Mouse (Mus musculus) CH12.LX (cell line): Measurements from ENCODE around the gene Exoc3l4. TPM values are rescaled to one million over a fixed set of nuclear protein-coding genes. Genes with fewer than 3 reads are reported as not detected.

Source experiments
- DNase-seq: peaks from one replicate; pipeline ENCODE4 v3.0.0-alpha.2; 2013; ENCODE audit errors: extremely low read depth
- H3K27ac ChIP-seq: 2 replicates; pipeline ENCODE4 v1.5.1; 2012; ENCODE audit warnings: low read depth, mild to moderate bottlenecking, control low read depth, moderate library complexity; ENCODE audit not compliant: insufficient read depth
- H3K27me3 ChIP-seq: replicated peaks from 2 replicates; pipeline ENCODE3; 2012; ENCODE audit warnings: inconsistent platforms
- H3K36me3 ChIP-seq, 2 experiments: replicated peaks in 1 of 2; 2 replicates each; pipeline versions ENCODE3 to v1.6.1; 2012; ENCODE audit warnings: inconsistent platforms in 1 of 2, low read length in 1 of 2, mild to moderate bottlenecking in 1 of 2, mixed read lengths in 1 of 2, moderate library complexity in 1 of 2; ENCODE audit not compliant: control insufficient read depth in 1 of 2, insufficient read depth in 1 of 2
- H3K4me1 ChIP-seq, 2 experiments: 2 replicates each; pipeline ENCODE4 v1.6.1; 2012; ENCODE audit warnings: inconsistent platforms in 1 of 2, moderate library complexity in 1 of 2; ENCODE audit not compliant: insufficient read depth in 2 of 2, control insufficient read depth in 1 of 2
- H3K4me2 ChIP-seq: 2 replicates; pipeline ENCODE4 v1.6.1; 2012; ENCODE audit warnings: low read depth, mild to moderate bottlenecking, control low read depth; ENCODE audit not compliant: poor library complexity, insufficient read depth, severe bottlenecking
- H3K4me3 ChIP-seq, 3 experiments: fragments of 150-350 bp in 1 of 3; sonication (generic) in 1 of 3; replicated peaks in 1 of 3; 2 replicates each; pipeline versions ENCODE3 to v1.5.1; 2011 to 2012; ENCODE audit warnings: low read depth in 2 of 3, low read length in 2 of 3, mild to moderate bottlenecking in 2 of 3, moderate library complexity in 2 of 3, control low read depth in 1 of 3, improper control_type of control experiment in 1 of 3, inconsistent platforms in 1 of 3, mixed read lengths in 1 of 3; ENCODE audit not compliant: poor library complexity in 1 of 3
- H3K79me2 ChIP-seq: replicated peaks from 2 replicates; pipeline ENCODE4 v1.6.1; 2012; ENCODE audit warnings: mild to moderate bottlenecking, moderate library complexity; ENCODE audit not compliant: control insufficient read depth, poor library complexity, insufficient read depth, severe bottlenecking; ENCODE audit errors: extremely low read depth
- H3K9ac ChIP-seq: 2 replicates; pipeline ENCODE4 v1.6.1; 2012; ENCODE audit warnings: low read depth, mild to moderate bottlenecking, control low read depth, moderate library complexity; ENCODE audit not compliant: insufficient read depth
- H3K9me3 ChIP-seq: replicated peaks from 2 replicates; pipeline ENCODE3; 2012; ENCODE audit warnings: low read length, inconsistent platforms, mixed read lengths
- BHLHE40 ChIP-seq: IDR thresholded peaks from 2 replicates; pipeline ENCODE4 v1.6.1; 2011; ENCODE audit warnings: mild to moderate bottlenecking, low read depth, low read length, improper control_type of control experiment
- CHD1 ChIP-seq: IDR thresholded peaks from 2 replicates; pipeline ENCODE4 v1.6.1; 2012; ENCODE audit warnings: low read depth, low read length, improper control_type of control experiment, inconsistent platforms
- CHD2 ChIP-seq: IDR thresholded peaks from 2 replicates; pipeline ENCODE4 v1.6.1; 2011; ENCODE audit warnings: low read length, improper control_type of control experiment
- CTCF ChIP-seq, 2 experiments: IDR thresholded peaks in 1 of 2; conservative IDR thresholded peaks in 1 of 2; 2 replicates each; pipeline ENCODE4 v1.5.1; 2011 to 2012; ENCODE audit warnings: low read depth in 2 of 2, low read length in 2 of 2, improper control_type of control experiment in 1 of 2, inconsistent platforms in 1 of 2, mild to moderate bottlenecking in 1 of 2, moderate library complexity in 1 of 2
- E2F4 ChIP-seq: IDR thresholded peaks from 2 replicates; pipeline ENCODE4 v1.6.1; 2011; ENCODE audit warnings: low read depth, low read length, improper control_type of control experiment; ENCODE audit not compliant: insufficient replicate concordance
- ELF1 ChIP-seq: IDR thresholded peaks from 2 replicates; pipeline ENCODE4 v1.6.1; 2014; ENCODE audit warnings: low read depth, mild to moderate bottlenecking, inconsistent platforms, low read length, improper control_type of control experiment
- EP300 ChIP-seq: IDR thresholded peaks from 2 replicates; pipeline ENCODE4 v1.6.1; 2011; ENCODE audit warnings: low read length, improper control_type of control experiment
- ETS1 ChIP-seq: conservative IDR thresholded peaks from 2 replicates; pipeline ENCODE4 v1.6.1; 2012; ENCODE audit warnings: low read depth, mild to moderate bottlenecking, inconsistent platforms, low read length, improper control_type of control experiment, moderate library complexity
- GABPA ChIP-seq: IDR thresholded peaks from 2 replicates; pipeline ENCODE4 v1.6.1; 2012; ENCODE audit warnings: low read depth, low read length, improper control_type of control experiment, inconsistent platforms; ENCODE audit not compliant: insufficient replicate concordance
- HCFC1 ChIP-seq: IDR thresholded peaks from 2 replicates; pipeline ENCODE4 v1.6.1; 2012; ENCODE audit warnings: low read depth, mild to moderate bottlenecking, inconsistent platforms, low read length, improper control_type of control experiment
- IRF4 ChIP-seq: IDR thresholded peaks from 2 replicates; pipeline ENCODE4 v1.6.1; 2014; ENCODE audit warnings: low read depth, mild to moderate bottlenecking, inconsistent platforms, low read length, improper control_type of control experiment
- KAT2A ChIP-seq: IDR thresholded peaks from 2 replicates; pipeline ENCODE4 v1.6.1; 2012; ENCODE audit warnings: low read length, improper control_type of control experiment, inconsistent platforms; ENCODE audit not compliant: insufficient replicate concordance
- MAFK ChIP-seq: IDR thresholded peaks from 2 replicates; pipeline ENCODE4 v1.6.1; 2011; ENCODE audit warnings: low read length, improper control_type of control experiment; ENCODE audit not compliant: insufficient replicate concordance
- MEF2A ChIP-seq: IDR thresholded peaks from 2 replicates; pipeline ENCODE4 v1.6.1; 2014; ENCODE audit warnings: low read depth, mild to moderate bottlenecking, inconsistent platforms, low read length, improper control_type of control experiment, borderline replicate concordance
- MXI1 ChIP-seq: IDR thresholded peaks from 2 replicates; pipeline ENCODE4 v1.6.1; 2011; ENCODE audit warnings: mild to moderate bottlenecking, low read depth, low read length, improper control_type of control experiment
- PAX5 ChIP-seq: IDR thresholded peaks from 2 replicates; pipeline ENCODE4 v1.6.1; 2012; ENCODE audit warnings: low read length, inconsistent platforms, mixed read lengths
- RAD21 ChIP-seq: IDR thresholded peaks from 2 replicates; pipeline ENCODE4 v1.6.1; 2011; ENCODE audit warnings: low read depth, mild to moderate bottlenecking, low read length, improper control_type of control experiment, moderate library complexity
- RCOR1 ChIP-seq: conservative IDR thresholded peaks from 2 replicates; pipeline ENCODE4 v1.6.1; 2012; ENCODE audit warnings: low read depth, mild to moderate bottlenecking, inconsistent platforms, low read length, improper control_type of control experiment
- SIN3A ChIP-seq: IDR thresholded peaks from 2 replicates; pipeline ENCODE4 v1.6.1; 2012; ENCODE audit warnings: low read length, improper control_type of control experiment, inconsistent platforms
- SMC3 ChIP-seq: IDR thresholded peaks from 2 replicates; pipeline ENCODE4 v1.6.1; 2011; ENCODE audit warnings: low read depth, low read length, improper control_type of control experiment
- TBP ChIP-seq: conservative IDR thresholded peaks from 2 replicates; pipeline ENCODE4 v1.6.1; 2011; ENCODE audit warnings: low read depth, low read length, improper control_type of control experiment
- TCF12 ChIP-seq: IDR thresholded peaks from 2 replicates; pipeline ENCODE4 v1.6.1; 2014; ENCODE audit warnings: low read depth, mild to moderate bottlenecking, inconsistent platforms, low read length, improper control_type of control experiment
- UBTF ChIP-seq: IDR thresholded peaks from 2 replicates; pipeline ENCODE4 v1.6.1; 2012; ENCODE audit warnings: low read depth, mild to moderate bottlenecking, inconsistent platforms, low read length, improper control_type of control experiment, moderate library complexity
- USF1 ChIP-seq: IDR thresholded peaks from 2 replicates; pipeline ENCODE4 v1.6.1; 2014; ENCODE audit warnings: low read depth, mild to moderate bottlenecking, inconsistent platforms, low read length, improper control_type of control experiment
- ZC3H11A ChIP-seq: IDR thresholded peaks from 2 replicates; pipeline ENCODE4 v1.6.1; 2012; ENCODE audit warnings: low read depth, mild to moderate bottlenecking, inconsistent platforms, low read length, improper control_type of control experiment
- dilution Hi-C: fragments of 300-500 bp; cut with MboI; formaldehyde crosslinking; loops from 2 replicates; pipeline ENCODE4 v1.14.3; 2020; ENCODE audit warnings: low sequenced_read_pairs; ENCODE audit not compliant: extremely low pct_unique_long_range_greater_than_20kb, extremely low pct_ligation_motif_present
- in situ Hi-C: fragments of 300-500 bp; cut with MboI; formaldehyde crosslinking; loops from 3 replicates; pipeline ENCODE4 v1.14.3; 2019; ENCODE audit warnings: low sequenced_read_pairs, low pct_ligation_motif_present, low pct_unique_long_range_greater_than_20kb, mixed read lengths
- polyA plus RNA-seq: library from polyadenylated mRNA; unstranded; fragments of >175 nt; gene quantifications from 2 replicates; pipeline ENCODE4 v1.2.1, GENCODE M21; 2012; ENCODE audit warnings: low read depth; ENCODE audit not compliant: insufficient read length
- total RNA-seq, 2 experiments: library from RNA; depleted of rRNA; stranded (reverse); fragments of 300-350 nt in 1 of 2; fragments of >200 nt in 1 of 2; gene quantifications; 2 replicates each; pipeline ENCODE4 v1.2.3; 2012 to 2014

Gene Exoc3l4
- total and polyA plus RNA-seq, 3 experiments = 0.81 to 1.2 (median 0.85) TPM

GRCm38 (mm10) chr12:111446745-111447144 is 29.9 kb downstream of the Exoc3l4 start:
- DNase-seq = no peak
- TF ChIP-seq HCFC1 (no peak), RCOR1 (no peak), IRF4 (no peak), ELF1 (no peak), KAT2A (no peak), CTCF (conservative IDR thresholded peaks at IDR 0.05 in 1 of 2, IDR thresholded peaks at IDR 0.05 in 1 of 2; ENCODE audit: low read depth in 2 of 2, low read length in 2 of 2) (no peak), EP300 (no peak), GABPA (no peak), MXI1 (no peak), PAX5 (no peak), CHD1 (no peak), ZC3H11A (no peak), SMC3 (no peak), ETS1 (no peak), CHD2 (no peak), MAFK (no peak)
- Histone ChIP-seq H3K79me2 (no peaks in the 10 kb centered on the region), H3K27me3 (peaks cover 59% of the 10 kb centered on the region), H3K4me1 (peaks cover 6 to 31% of the 10 kb centered on the region in 2 experiments; a peak in 3 of 4 replicates), H3K4me2 (no peak overlapping the region), H3K9ac (no peak overlapping the region), H3K4me3 (no peak overlapping the region), H3K36me3 (peaks cover 0 to 17% of the 10 kb centered on the region in 2 experiments), H3K27ac (no peak overlapping the region), H3K9me3 (no peaks in the 10 kb centered on the region)
- in situ Hi-C loops = no loop called here
- dilution Hi-C loops = no loop called here

- TF ChIP-seq TCF12 = no peak
- no peak for TF ChIP-seq ELF1
- no peak for TF ChIP-seq TBP
- no peak for TF ChIP-seq MEF2A
- no peak for TF ChIP-seq KAT2A
- TF ChIP-seq E2F4 = no peak
- no peak for TF ChIP-seq RAD21
- no peak for TF ChIP-seq USF1
- no peak for TF ChIP-seq ZC3H11A
- TF ChIP-seq UBTF = no peak
- TF ChIP-seq EP300 = no peak
- TF ChIP-seq GABPA = no peak
- no peak for TF ChIP-seq BHLHE40
- no peak for TF ChIP-seq CTCF (conservative IDR thresholded peaks at IDR 0.05 in 1 of 2, IDR thresholded peaks at IDR 0.05 in 1 of 2; ENCODE audit: low read depth in 2 of 2, low read length in 2 of 2)
- no peak for TF ChIP-seq SIN3A
- H3K4me2 ChIP-seq = no peak overlapping the region
- H3K4me1 ChIP-seq = peaks cover 2 to 25% of the 10 kb centered on the region in 2 experiments; a peak in 2 of 4 replicates
- H3K79me2 ChIP-seq = no peaks in the 10 kb centered on the region
- no peak overlapping the region for H3K9ac ChIP-seq
- no peak overlapping the region for H3K4me3 ChIP-seq
- H3K36me3 ChIP-seq = peaks cover 0 to 19% of the 10 kb centered on the region in 2 experiments
- H3K9me3 ChIP-seq = no peaks in the 10 kb centered on the region
- dilution Hi-C loops (no loop called here), in situ Hi-C loops (no loop called here)
- no peak for DNase-seq
- H3K27ac ChIP-seq = no peak overlapping the region
- peaks cover 64% of the 10 kb centered on the region for H3K27me3 ChIP-seq
Observed at GRCm38 (mm10) chr12:111447350-111447749, 30.5 kb downstream of the Exoc3l4 start.
